Mouse (Mus musculus): ENCODE data around the gene Tulp4.

Gene Tulp4

DNA sequence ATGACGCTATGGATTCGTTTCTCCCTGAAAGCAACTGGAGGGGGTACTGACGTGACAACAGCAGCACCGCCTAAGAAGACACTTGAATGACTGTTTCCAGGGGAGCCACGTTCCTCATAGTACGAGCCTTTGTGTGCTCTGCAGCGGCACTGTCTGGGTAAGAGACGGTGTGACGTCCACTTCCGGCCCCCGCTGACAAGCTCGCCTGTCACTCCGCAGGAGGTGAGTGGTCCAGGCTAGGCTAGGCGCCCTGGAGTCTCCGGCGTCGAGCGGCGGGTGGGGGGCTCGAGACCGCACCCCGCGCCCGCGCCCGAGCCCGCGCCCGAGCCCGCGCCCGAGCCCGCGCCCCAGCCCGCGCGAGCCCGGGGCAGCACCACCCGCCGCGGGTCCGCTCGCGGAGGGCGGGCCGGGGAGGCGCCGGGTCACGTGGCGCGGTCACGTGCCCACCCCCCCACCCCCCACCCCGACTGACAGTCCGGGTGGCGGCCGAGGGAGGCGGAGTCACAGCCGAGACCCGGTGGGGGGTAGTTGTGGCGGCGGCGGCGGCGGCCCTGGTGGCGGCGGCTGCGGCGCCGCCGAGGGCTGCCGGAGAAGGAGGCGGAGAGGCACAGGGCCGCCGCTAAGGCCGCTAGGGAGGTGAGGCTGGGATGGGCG is at the start of gene Tulp4:
TSS of gene Tulp4 (plus strand) at position 77 of the 654 bp plus-strand sequence.
- in situ Hi-C loops (cut with MseI, MboI), result no loop called here

DNA sequence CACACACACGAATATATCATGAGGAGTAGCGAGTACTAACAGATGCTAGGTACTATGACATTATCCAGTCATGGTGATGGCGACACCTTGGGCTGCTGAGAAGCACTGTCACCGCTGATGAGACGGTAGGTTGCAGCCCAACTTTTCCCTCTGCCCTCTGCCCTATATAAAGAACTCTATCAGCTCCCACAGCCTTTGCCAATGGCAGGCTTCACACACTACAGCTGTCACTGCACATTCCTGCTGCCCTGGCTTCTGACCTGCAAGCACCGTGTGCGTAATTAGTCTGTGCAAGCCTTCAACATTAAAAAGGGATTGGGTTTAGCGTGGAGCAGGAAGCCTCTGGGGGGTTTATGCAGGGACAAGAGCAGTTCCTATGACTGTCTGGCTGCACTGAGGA is 43.4 kb upstream of the Tulp4 start:
- in situ Hi-C loops (cut with MseI, MboI), result no loop called here

DNA sequence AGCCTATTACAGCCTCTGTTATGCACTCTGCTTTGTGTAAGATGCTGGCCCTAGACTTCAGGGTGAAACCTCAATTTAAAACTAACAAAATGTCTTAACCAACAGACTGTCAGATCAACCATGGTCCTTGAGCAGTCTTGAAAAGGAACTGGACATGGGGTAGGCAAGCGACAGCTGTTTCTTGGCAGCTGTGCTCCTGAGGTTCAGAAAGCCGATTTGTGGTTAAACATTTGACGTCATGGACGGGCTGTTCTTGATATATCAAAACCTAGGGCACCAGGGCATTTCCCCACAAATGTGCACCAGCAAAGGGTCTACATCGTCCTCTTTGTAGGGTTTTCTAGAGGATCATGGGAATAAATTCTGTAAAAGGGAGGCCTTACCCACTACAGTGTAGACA is 42.7 kb upstream of the Tulp4 start:
- in situ Hi-C loops (cut with MseI, MboI), result no loop called here

DNA sequence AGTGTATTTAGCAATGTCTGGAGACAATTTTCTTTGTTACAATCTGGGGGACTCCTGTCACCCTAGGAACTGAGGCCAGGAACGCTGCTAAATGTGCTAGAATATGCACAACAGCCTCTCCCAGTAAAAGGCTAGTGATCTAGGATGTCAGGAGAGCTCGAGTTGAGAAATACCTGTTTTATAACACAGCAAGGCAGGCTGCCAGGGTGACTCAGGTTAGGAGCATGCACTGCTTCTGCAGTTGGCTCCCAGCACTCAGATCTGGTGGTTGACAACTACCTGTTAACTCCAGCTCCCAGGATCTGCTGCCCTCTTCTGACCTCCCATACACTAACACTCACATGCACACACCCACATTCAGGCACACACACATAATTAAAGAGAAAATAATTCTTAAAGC is 40.2 kb upstream of the Tulp4 start:
- in situ Hi-C loops (cut with MseI, MboI), result no loop called here

DNA sequence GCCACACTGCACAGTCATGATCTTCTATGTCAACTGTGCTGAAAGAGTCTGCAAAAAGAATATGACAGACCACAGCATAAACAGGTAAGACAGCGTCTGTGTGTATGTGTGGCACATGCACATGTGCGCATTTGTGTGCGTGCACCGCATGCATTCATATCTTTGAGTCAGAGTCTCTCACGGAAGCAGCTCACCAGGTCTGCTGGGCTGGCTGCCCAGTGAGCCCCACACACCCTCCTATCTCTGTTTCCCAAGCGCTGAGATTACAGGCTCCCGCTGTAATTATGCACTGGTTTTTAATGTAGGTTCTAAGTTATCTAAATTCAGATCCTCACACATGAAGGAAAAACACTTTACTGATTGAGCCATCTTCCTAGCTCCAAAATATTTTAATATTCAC is 38.6 kb upstream of the Tulp4 start:
- in situ Hi-C loops (cut with MseI, MboI), result no loop called here

DNA sequence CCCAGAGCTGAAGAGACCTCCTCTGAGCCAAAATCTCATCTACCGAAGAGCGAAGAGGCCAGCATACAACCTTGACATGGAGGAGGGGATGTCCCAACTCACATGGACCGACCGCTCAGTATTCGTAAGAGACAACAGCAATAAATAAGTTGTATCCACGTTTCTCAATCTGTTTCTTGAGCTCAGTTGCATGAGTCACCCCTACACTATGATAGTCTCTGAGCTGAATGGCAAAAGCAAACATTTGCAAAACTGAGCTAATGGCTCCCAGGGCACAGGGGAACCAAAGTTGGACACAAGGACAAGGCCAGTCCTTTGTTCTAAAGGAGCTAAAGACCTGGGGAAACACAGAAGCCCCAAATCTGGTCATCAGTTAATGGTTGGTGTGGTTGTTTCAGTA is 36.4 kb upstream of the Tulp4 start:
- in situ Hi-C loops (cut with MseI, MboI), result no loop called here

DNA sequence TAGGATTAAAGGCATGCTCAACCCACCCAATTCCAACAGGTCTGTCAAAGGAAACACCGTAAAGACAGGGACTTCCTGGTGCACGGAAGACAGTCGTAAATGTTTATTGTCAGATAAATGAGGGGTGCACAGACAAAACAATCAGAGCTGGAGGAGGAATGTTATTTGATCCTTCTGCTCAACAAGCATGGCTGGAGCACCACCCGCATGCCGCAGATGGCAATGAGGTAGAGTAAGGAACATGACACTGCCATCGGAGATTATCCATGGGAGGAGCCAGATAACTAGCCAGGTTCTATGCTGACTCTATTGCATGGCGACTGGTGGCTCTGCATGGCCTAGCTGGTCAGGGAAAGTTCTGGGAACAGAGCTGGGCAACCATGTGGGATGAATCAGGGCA is 32.8 kb upstream of the Tulp4 start:
- in situ Hi-C loops (cut with MseI, MboI), result no loop called here

DNA sequence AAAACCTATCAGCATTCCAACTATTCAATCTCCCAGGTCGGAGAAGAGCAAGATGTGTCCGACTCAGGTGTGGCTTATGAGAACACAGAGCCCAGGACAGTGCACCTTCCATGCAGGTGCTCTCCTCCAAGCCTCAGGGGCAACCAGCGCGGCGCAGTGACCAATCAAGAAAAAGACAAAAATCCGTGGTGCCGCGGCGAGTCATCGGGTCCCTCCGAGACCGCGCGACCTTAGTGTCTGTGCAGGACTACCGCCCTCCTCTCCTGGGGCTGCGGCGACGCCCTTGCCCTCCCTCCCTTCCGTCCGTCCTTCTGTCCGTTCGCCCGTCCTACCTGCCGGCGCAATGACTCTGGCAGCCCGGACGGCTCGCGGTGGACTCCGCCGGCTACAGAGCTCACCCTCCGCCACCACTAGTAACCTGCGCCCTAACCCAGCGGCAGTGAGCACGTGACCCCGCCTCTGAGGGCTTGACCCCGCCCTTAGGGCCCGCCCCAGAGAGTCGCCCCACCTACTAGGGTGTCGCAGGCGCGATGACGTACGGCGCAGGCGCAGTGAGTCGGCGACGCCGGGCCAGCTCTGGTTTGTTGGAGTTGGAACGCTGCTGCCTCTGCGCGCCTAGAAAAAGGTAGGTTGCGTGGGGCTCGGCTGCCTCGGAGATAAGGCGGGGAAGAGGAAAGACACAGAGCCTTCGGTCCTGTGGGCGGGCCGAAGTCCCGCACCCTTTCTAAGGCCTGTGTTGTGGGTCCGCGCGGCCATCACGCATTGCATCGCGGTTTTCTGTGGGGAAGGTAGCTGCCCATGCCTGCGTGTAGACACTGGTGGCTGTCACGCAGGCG is 26.7 kb upstream of the Tulp4 start, which contains the start of the genes Serac1 and Gtf2h5:
TSS of gene Serac1 (minus strand) at position 455 of the 836 bp plus-strand sequence.
TSS of gene Gtf2h5 (plus strand) at position 500 of the 836 bp plus-strand sequence.
- in situ Hi-C loops (cut with MseI, MboI), result no loop called here

DNA sequence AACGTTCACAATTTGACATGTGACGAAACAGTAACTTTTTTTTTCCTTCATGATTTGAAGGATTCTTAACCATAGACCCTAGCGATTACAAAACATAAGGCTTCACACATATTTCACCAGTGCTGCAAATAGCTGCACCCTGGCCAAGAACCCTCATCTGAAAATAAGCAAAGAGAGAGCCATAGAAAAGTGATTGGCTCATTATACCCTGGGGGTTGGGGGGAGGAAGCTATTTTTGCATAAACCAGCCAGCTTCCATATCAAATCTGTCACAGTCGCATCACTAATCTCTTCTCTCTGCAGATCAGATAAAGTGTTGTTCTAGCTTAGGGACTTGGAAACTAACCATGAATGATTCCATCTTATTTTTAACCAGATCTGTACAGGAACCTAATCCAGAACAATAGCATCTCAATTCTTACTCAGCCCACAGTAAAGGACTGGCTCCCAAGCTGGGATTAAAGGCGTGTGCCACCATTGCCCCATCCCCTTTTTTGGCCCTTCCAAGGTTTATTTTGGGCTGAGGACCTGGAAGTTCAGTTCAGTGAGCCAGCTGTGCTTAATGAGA is 22.8 kb upstream of the Tulp4 start:
- in situ Hi-C loops (cut with MseI, MboI), result no loop called here

DNA sequence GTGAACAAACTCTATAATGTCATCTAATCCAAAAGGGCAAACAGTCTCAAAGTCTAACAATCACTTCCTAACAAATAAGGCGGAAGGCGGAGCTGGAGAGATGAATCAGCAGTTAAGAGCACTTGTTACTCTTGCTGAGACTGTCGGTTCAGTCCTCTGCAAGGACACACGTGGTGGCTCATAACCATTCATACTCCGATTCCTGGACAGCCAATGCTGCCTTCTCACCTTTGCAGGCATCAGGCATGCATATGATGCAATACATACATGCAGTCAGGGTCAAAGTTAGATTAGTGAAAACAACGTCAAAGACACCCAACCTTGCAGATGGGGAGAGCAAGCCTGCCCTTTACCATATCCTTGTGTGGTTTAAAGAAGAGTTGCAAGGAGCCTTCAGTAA is 14.6 kb upstream of the Tulp4 start:
- in situ Hi-C loops (cut with MseI, MboI), result no loop called here

DNA sequence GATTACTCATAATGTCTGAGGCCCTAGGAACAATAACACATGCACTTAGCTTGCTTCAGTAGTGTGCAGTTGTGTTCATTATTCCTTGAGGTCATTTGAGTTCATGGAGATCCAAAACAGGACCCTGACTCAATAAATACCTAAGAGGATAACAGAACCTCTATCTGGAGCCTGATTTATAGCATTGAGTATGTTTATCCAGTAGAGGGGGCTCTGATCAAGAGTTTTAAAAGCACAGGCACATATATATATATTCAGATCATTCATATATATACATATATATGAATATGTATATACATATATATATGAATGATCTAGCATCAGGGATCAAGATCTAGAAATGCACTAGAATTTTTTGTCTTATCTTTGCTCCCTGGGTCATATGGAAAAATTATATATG is 10.7 kb upstream of the Tulp4 start:
- in situ Hi-C loops (cut with MseI, MboI), result no loop called here

DNA sequence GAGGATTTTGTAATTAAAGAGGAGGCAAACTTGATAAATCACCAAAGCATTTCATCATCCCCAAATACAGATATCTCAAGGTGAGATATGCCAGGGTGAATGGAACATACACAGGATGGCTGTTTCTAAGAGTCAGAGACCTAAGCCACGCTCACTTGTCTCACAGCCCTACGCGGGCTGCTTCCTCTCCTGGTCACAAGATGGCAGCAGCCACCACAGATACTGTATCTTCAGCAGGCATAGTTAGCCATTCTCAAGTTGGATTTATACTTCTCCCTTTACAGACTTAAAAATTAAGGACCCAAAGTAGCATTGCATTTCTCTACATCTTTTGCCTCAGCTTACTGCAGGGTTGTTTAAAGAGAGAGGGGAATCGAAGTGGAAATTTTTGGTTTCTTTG is 8.4 kb upstream of the Tulp4 start:
- in situ Hi-C loops (cut with MseI, MboI), result no loop called here

DNA sequence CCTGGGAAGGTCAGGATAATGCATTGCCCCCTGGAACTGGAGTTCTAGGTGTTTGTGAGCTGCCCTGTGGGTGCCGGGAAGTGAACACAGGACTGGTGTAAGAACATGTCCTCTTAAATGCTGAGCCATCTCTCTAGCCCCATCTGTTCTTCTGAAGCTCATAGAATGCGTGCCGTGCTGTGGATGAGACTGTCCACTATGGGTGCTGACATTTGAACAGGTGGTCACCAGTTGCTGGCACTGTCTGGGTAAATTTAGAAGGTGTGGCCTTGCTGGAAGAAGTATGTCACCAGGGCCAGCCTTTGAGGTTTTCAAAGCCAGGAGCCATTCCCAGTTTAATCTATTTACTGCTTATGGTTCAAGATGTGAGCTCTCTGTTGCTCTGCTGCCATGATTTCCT is 4.0 kb upstream of the Tulp4 start:
- in situ Hi-C loops (cut with MseI, MboI), result no loop called here

DNA sequence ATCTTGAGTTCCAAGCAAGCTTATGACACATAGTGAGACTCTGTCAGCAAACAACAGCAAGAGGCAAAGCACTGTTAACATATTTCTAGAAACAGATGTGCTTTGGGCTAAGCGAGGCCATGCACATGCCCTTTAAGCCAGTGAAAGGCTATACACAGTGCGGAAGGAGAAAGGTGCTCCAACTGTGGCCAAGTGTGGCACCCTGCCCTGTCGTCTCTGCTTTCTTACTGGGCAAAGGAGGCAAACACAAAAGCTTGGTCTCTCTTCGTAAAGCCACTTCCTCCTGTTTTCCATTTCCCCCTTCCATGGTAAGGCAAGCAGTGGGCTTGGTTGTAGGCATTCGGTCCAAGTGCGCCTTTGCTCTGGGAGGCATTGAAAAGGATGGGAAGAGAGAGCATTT is 2.7 kb upstream of the Tulp4 start:
- in situ Hi-C loops (cut with MseI, MboI), result no loop called here

DNA sequence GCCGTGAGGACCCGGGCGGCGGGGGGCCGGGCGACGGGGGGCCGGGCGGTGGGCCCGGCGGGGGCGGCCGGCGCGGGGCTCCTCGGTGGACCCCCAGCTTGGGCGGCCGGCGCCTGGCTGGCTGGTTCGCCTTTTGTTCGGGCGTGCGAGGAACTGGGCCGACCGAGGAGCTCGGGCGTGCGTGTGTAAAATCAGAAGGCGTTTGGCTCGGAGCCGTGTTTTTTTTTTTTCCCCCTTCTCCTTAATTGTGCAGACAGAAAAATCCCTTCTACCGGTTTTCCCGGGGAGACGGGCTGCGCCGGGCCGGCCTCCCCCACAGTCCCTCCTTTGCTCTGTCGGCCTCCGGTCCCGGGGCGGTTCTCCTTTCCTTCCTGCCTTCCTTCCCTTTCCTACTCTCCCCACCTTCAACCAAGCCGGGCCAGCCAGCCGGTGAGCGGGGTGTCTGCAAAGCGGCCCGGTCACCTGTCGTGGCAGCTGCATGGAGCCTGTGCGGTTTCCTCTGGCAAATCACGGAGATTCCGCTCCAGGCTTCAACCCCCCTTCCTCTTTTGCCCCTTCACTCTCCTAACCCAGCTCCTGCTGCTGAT is 871 bp downstream of the Tulp4 start:
- in situ Hi-C loops (cut with MseI, MboI), result no loop called here

DNA sequence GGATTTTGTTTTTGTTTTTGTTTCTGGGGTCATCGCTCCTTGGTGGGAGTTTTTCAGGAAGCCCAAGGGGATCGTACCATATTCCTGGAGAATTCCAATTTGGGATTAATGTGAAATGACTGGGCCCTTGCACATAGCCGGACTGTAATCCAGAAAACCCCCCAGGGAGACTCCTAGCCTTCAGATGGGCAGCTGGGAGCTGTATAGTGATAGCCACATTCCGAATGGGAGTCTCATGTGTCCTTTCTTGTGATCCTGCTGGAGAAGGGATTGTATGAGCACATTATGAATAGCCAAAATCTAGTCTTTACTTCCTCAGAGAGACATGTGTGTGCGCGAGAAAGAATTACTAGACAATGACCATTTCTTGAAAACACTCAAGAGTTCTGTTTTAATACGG is 1.9 kb downstream of the Tulp4 start:
- in situ Hi-C loops (cut with MseI, MboI), result no loop called here

DNA sequence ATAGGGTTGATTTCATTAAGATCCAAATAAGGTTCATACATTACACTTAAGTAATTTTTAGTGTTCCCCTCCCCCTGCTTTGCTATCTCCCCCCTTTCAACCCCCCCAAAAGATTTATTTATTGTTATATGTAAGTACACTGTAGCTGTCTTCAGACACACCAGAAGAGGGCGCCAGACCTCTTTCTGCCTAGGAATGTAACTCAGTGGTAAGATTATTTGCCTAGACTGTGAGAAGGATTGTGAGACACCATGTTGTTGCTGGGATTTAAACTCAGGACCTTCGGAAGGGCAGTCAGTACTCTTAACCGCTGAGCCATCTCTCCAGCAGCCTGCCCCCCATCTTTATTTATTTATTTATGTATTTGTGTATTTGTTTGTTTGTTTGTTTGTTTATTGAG is 4.7 kb downstream of the Tulp4 start:
- in situ Hi-C loops (cut with MseI, MboI), result no loop called here

DNA sequence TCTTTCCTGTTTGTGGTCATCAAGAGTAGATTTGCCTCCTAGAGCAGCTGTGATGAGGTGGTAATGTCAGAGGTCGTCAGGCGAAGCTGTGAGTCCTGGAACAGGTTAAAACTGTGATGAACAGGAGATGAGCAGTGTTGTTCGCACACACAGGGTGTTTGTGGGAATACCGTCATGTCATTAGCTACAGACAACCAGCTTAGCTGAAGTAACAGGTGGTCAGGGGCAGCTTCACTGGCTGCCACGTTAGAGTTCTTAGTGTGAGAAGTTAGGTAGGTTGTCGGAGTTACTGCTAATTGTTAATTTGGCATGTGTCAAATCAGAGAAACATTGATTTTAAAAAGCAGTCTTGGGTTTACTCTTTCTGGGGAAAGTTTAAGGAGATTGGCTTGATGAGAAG is 7.4 kb downstream of the Tulp4 start:
- in situ Hi-C loops (cut with MseI, MboI), result no loop called here

DNA sequence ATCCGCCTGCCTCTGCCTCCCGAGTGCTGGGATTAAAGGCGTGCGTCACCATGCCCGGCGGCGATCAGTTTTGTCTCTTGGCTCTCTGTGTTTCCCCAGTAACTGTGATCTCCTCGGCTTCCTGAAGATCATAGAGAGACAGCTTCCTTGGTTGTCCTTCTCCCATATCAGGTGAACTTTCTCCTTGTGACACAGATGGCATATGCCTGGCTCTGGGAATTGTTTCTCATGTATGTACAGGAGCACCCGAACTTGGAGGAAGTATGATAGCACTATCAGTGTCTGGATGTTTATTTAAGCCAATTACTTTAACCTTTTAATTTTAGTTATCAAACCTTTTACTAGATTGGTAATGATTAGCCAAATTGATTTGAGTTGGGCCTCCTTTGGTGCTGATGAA is 8.8 kb downstream of the Tulp4 start:
- in situ Hi-C loops (cut with MseI, MboI), result no loop called here

DNA sequence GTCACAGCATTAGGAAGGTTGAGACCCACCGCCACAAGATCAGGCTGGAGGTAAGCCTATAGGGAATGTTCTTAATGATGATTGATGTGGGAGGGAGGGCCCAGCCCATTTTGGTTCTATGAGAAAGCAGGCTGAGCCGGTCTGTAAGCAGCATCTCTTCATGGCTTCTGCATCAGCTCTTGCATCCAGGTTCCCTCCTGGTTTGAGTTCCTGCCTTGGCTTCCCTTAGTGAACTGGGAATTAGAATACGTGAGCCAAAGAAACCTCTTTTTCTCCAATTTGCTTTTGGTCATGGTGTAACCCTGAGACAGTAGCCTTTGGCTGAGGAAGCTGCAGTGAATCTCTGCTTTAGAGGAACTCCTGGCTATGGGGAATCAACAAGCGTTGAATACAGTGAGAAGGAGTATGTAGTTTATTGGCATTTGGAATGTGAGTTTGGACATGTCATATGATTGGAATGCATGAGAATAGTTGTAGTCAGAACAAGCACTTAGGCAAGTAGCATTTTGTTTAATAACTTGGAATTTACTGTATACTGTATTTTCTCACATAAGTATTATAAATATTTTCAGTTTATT is 11.0 kb downstream of the Tulp4 start:
- in situ Hi-C loops (cut with MseI, MboI), result no loop called here

DNA sequence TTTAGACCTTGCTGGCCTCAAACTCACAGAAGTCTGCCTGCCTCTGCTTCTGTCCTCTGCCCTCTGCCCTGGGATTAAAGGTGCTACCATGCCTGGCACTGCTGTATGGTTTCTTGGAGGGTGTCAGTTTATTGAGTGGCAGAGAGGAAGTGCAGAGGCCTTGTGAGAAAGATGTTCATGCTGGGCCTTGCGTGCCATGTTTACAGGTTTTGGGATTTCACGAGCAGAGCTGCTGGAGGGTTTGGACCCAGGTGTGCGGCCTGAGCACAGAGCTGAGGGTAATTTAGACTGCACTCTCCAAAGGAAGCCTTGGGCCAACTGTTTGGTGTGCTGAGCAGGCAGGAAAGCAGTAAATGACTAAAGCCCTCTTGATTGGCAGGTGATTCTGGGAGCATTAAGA is 11.7 kb downstream of the Tulp4 start:
- in situ Hi-C loops (cut with MseI, MboI), result no loop called here

DNA sequence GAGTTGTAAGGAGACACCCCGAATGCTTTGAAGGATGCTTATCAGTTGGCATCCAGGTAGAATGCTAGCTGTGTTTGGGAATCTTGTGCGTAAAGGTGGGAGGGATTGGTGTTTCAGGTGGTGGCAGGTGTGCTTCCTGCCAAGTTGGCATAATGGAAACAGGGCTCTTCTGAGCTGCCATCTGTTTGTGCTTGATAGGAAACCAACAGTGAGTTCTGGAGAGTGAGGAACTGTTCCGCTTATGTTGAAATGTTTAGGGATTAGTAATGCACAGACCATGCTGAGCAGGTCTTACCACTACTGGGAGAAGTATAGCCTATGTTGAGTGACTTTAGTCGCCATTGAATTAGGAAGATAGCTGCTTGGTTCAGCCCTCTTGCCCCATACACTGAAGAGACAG is 12.6 kb downstream of the Tulp4 start:
- in situ Hi-C loops (cut with MseI, MboI), result no loop called here
